Mouse (Mus musculus) kidney, adult 2 months (tissue): Measurements from ENCODE around the gene H2al1m.
"Not testable (repeated sequence)": the region's sequence is repeated elsewhere in the genome, so short reads cannot be mapped to it uniquely, and the experiment has no call there.

Experiments
- CTCF ChIP-seq: fragments of 200-500 bp; conservative IDR thresholded peaks from 2 replicates; pipeline ENCODE4 v1.5.1; 2011; ENCODE audit warnings: low read depth, mild to moderate bottlenecking, control low read depth, low read length, moderate library complexity, mixed read lengths; ENCODE audit not compliant: insufficient read depth, insufficient read length
- POLR2A ChIP-seq: fragments of 200-500 bp; IDR thresholded peaks from one replicate; pipeline ENCODE4 v1.6.1; 2011; ENCODE audit warnings: low read depth, low read length, control low read depth

- TF ChIP-seq CTCF, POLR2A: not testable (repeated sequence)
Measured at GRCm38 (mm10) chrX:9327954-9328353, 44.4 kb downstream of the H2al1m start.
